Mouse (Mus musculus) testis, adult 2 months (tissue): ENCODE results near the gene Maats1.

Source experiments
- CTCF ChIP-seq: fragments of 200-500 bp; IDR thresholded peaks from 2 replicates; pipeline ENCODE4 v1.5.1; 2012; ENCODE audit warnings: low read depth, mild to moderate bottlenecking, inconsistent platforms, low read length, moderate library complexity; ENCODE audit not compliant: control insufficient read depth, insufficient read depth, insufficient replicate concordance
- POLR2A ChIP-seq: fragments of 200-500 bp; IDR thresholded peaks from 2 replicates; pipeline ENCODE4 v1.6.1; 2012; ENCODE audit warnings: low read depth, mild to moderate bottlenecking, inconsistent platforms, low read length, moderate library complexity; ENCODE audit not compliant: control insufficient read depth

- TF ChIP-seq POLR2A (no peak), CTCF (peak; percentile 46; the same call in 1 of the 2 replicates)
Observed at GRCm38 (mm10) chr16:38321452-38321935, 20.4 kb downstream of the Maats1 start.
